Mouse (Mus musculus) stomach, embryonic 14.5 days (tissue): ENCODE data around the gene Triobp. TPM values are rescaled to one million over a fixed set of nuclear protein-coding genes. Genes with fewer than 3 reads are reported as not detected.
A peak's percentile ranks its signal among the peaks of the same experiment; 100 is the strongest.

Experiments
- ATAC-seq: fragments of 200-750 bp; cut with Nextera tagmentation; 2 replicates; pipeline ENCODE4 v1.8.0; 2017; ENCODE audit warnings: low read depth, moderate TSS enrichment; ENCODE audit not compliant: insufficient number of reproducible peaks, insufficient read depth, low FRiP score
- H3K27ac ChIP-seq: fragments of 300-500 bp; sonication (generic); 2 replicates; pipeline ENCODE4 v1.5.1; 2014; ENCODE audit warnings: mild to moderate bottlenecking, low read length, moderate library complexity, mixed read lengths
- H3K27me3 ChIP-seq: fragments of 300-500 bp; sonication (generic); 2 replicates; pipeline ENCODE4 v1.6.1; 2014; ENCODE audit warnings: low read length, control low read depth, mixed read lengths; ENCODE audit not compliant: control insufficient read depth, insufficient read depth
- H3K36me3 ChIP-seq: fragments of 300-500 bp; sonication (generic); 2 replicates; pipeline ENCODE4 v1.6.1; 2014; ENCODE audit warnings: mild to moderate bottlenecking, control low read depth, low read length, moderate library complexity, mixed read lengths; ENCODE audit not compliant: control insufficient read depth, insufficient read depth
- H3K4me1 ChIP-seq: fragments of 300-500 bp; sonication (generic); 2 replicates; pipeline ENCODE4 v1.6.1; 2014; ENCODE audit warnings: low read length, control low read depth, mixed read lengths; ENCODE audit not compliant: control insufficient read depth, insufficient read depth
- H3K4me2 ChIP-seq: fragments of 300-500 bp; sonication (generic); replicated peaks from 2 replicates; pipeline ENCODE4 v1.6.1; 2014; ENCODE audit warnings: low read depth, low read length, control low read depth
- H3K4me3 ChIP-seq: fragments of 300-500 bp; sonication (generic); 2 replicates; pipeline ENCODE4 v1.5.1; 2014; ENCODE audit warnings: low read depth, low read length, control low read depth
- H3K9ac ChIP-seq: fragments of 300-500 bp; sonication (generic); replicated peaks from 2 replicates; pipeline ENCODE4 v1.6.1; 2014; ENCODE audit warnings: low read depth, mild to moderate bottlenecking, control low read depth, low read length, moderate library complexity, mixed read lengths
- H3K9me3 ChIP-seq: fragments of 300-500 bp; sonication (generic); 2 replicates; pipeline ENCODE4 v1.6.1; 2016; ENCODE audit warnings: low read depth, low read length, control low read depth; ENCODE audit not compliant: control insufficient read depth
- WGBS: fragments of 180-500 bp; shearing (Covaris S2); extraction: QIAGEN DNeasy Blood & Tissue Kit; methylation state at CpG from one replicate; pipeline ENCODE4 v1.1.7; 2014; 5-methylcytosine and 5-hydroxymethylcytosine counted together
- polyA plus RNA-seq: library from polyadenylated mRNA; unstranded; fragments of >200 nt; fragmentation: Nextera tagmentation; extraction: Ambion mirVana; gene quantifications from 2 replicates; pipeline ENCODE4 v1.2.1, GENCODE M21; 2014

Gene Triobp
- polyA plus RNA-seq, 1 experiment from 2014 or later: 50.2 TPM

- peak overlapping the region; percentile 91; the same call in 1 of the 2 replicates for H3K27ac ChIP-seq
- H3K4me1 ChIP-seq: peaks cover 34% of the 10 kb centered on the region
- peaks cover 4% of the 10 kb centered on the region for H3K36me3 ChIP-seq
- no peaks in the 10 kb centered on the region for H3K9me3 ChIP-seq
- no peaks in the 10 kb centered on the region for H3K27me3 ChIP-seq
- H3K4me2 ChIP-seq: peak overlapping the region; percentile 92
- ATAC-seq: no peak
- H3K4me3 ChIP-seq: peak overlapping the region; percentile 83
- WGBS: 21% methylated on average over 5 of the region's 5 CpGs
- no peak overlapping the region for H3K9ac ChIP-seq
These were observed 36.8 kb downstream of the Triobp start for GRCm38 (mm10) chr15:78984286-78984778.

DNA sequence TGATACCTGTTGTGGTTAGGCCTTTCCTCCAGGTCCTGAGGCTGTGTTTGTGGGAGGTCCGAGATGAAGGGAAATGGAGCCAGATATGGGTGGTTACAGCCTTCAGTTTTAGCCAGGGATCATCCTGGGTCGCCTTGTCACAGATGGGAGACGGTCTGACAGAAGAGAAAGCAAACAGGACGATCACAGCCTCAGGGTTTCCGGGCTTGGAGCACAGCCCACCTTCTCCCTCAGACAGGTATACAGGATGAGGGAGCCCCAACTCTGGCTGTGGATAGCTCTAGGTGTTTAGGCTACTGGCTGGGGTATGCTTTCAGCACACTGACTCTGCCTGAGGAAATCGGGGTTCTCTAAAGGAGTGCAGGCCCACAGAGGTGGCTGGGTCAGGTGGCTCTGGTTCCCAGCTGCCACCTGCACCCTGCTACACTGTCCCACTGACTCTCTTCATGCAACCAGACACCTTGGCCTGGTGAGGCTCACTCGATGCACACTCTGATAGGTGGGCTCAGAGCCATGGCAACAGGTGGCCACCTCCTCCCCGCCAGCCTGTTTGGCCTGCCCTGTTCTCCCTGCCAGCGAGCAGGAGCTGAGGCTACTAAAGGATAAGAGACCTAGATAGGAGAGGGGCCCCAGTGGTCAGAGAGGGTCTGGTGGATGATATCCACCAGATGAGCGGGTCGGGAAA lies 39.2 kb downstream of the Triobp start:
- peaks cover 28% of the 10 kb centered on the region for H3K4me1 ChIP-seq
- WGBS: 50% methylated on average over 11 of the region's 11 CpGs
- H3K4me2 ChIP-seq: no peak overlapping the region

DNA sequence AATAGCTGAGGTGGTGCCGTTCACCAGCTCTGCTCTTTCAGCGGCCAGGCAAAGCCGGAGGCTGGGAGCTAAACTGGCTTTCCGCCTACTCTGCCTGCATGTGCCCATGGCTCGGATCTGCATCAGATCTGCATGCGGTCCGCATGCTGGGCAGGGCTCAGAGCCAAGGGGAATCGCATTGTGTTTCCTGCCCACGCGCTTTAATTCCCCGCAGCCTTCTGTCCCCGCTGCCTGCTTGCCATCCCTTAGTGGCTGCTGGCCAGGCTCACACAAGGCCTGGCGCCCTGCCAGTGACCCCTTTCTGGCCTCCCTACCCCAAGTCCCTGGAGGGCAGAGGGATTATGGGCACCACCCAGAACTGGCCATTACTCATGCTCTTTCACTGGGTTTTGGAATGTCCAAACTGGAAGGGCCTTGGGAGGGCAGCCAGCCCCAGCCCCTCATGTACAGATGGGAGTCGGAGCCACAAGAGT lies 41.0 kb downstream of the Triobp start:
- Histone ChIP-seq H3K9ac (no peak overlapping the region), H3K27ac (no peak overlapping the region), H3K4me2 (no peak overlapping the region), H3K4me3 (no peak overlapping the region), H3K27me3 (no peaks in the 10 kb centered on the region), H3K36me3 (peaks cover 46% of the 10 kb centered on the region), H3K4me1 (peaks cover 23% of the 10 kb centered on the region), H3K9me3 (no peaks in the 10 kb centered on the region)
- WGBS: 70% methylated on average over 14 of the region's 14 CpGs
- no peak for ATAC-seq

More for the DNA sequence above, 39.2 kb downstream of the Triobp start:
- no peak overlapping the region for H3K4me3 ChIP-seq
- no peaks in the 10 kb centered on the region for H3K27me3 ChIP-seq
- peaks cover 28% of the 10 kb centered on the region for H3K36me3 ChIP-seq
- ATAC-seq: no peak
- H3K27ac ChIP-seq: no peak overlapping the region
- H3K9ac ChIP-seq: no peak overlapping the region
- no peaks in the 10 kb centered on the region for H3K9me3 ChIP-seq

DNA sequence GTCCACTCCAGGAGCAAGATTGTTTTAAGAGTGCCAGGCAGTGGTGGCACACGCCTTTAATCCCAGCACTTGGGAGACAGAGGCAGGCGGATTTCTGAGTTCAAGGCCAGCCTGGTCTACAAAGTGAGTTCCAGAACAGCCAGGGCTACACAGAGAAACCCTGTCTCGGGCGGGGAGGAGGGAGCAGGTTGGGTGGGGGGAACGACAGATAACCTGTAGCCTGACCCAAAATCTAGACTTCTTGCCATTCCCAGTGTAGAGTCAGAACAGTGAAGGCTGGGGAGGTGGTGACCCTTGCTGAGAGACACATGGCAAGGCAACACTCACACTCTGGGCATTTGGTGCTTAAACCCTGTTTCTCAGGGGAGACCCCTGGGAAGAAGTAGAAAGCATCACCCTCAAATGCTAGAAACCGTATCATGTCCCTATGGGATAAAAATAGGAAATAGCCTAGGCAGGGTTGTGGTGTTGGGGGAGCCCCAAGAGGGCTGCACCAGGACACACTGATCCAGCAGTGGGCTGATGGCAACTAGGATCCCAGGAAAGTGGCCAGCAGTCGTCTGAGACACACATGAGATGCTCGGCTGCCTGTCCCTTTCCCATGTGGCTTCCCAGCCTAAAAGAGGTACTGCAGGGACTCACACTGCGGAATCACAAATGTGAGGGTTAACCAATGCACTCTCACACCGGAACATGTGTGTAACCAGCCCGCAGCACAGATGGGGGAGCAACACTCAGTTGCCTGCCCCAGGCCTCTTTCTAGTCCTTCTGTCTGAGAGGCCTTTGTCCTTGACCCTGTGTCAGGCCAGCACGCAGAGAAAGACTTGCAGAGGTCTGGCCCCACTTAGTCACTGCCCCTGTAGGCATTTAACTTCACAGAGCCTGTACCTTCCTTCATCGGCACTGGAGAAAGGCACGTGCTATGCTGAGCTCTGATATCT lies 41.9 kb downstream of the Triobp start:
- Histone ChIP-seq H3K9me3 (no peaks in the 10 kb centered on the region), H3K4me3 (no peak overlapping the region), H3K4me2 (no peak overlapping the region), H3K4me1 (peaks cover 16% of the 10 kb centered on the region), H3K27ac (no peak overlapping the region), H3K9ac (no peak overlapping the region), H3K36me3 (peaks cover 55% of the 10 kb centered on the region), H3K27me3 (no peaks in the 10 kb centered on the region)
- WGBS: 89% methylated on average over 14 of the region's 14 CpGs
- no peak for ATAC-seq

GRCm38 (mm10) chr15:78990093-78990463 lies 42.6 kb downstream of the Triobp start:
- H3K4me2 ChIP-seq: no peak overlapping the region
- ATAC-seq: no peak
- 95% methylated on average over 9 of the region's 9 CpGs for WGBS
- no peak overlapping the region for H3K27ac ChIP-seq
- H3K9ac ChIP-seq: no peak overlapping the region
- peaks cover 9% of the 10 kb centered on the region for H3K4me1 ChIP-seq
- H3K36me3 ChIP-seq: peaks cover 62% of the 10 kb centered on the region
- H3K27me3 ChIP-seq: no peaks in the 10 kb centered on the region
- no peaks in the 10 kb centered on the region for H3K9me3 ChIP-seq
- no peak overlapping the region for H3K4me3 ChIP-seq

DNA sequence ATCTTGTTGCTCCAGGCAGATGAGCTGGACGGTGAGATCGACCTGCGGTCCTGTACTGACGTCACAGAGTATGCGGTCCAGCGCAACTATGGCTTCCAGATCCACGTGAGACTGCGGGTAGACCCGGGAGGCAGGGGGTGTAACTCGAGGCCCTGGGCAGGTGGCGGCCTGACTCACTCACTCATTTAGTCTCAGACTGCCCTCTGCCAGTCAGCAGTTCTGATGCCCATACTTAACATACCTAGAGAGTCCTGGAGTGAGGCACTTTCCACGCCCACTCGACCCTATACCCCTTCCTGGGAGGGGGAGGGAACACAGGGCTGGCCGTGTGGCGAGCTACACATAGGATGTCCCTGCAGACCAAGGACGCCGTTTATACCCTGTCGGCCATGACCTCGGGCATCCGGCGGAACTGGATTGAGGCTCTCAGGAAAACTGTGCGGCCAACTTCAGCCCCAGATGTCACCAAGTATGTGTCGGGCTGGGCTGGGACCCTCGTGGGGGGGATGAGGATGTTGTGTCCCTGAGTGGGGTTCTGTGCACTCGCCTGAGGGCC lies 43.5 kb downstream of the Triobp start:
- H3K9ac ChIP-seq: no peak overlapping the region
- 93% methylated on average over 25 of the region's 25 CpGs for WGBS
- no peak overlapping the region for H3K4me3 ChIP-seq
- no peaks in the 10 kb centered on the region for H3K27me3 ChIP-seq
- ATAC-seq: no peak
- H3K4me1 ChIP-seq: peaks cover 6% of the 10 kb centered on the region; the same call in 1 of the 2 replicates
- peaks cover 71% of the 10 kb centered on the region for H3K36me3 ChIP-seq
- no peak overlapping the region for H3K27ac ChIP-seq
- no peaks in the 10 kb centered on the region for H3K9me3 ChIP-seq
- H3K4me2 ChIP-seq: no peak overlapping the region

GRCm38 (mm10) chr15:78992235-78992634 lies 44.7 kb downstream of the Triobp start:
- WGBS: 95% methylated on average over 7 of the region's 7 CpGs
- no peak for ATAC-seq
- H3K36me3 ChIP-seq: peaks cover 73% of the 10 kb centered on the region

DNA sequence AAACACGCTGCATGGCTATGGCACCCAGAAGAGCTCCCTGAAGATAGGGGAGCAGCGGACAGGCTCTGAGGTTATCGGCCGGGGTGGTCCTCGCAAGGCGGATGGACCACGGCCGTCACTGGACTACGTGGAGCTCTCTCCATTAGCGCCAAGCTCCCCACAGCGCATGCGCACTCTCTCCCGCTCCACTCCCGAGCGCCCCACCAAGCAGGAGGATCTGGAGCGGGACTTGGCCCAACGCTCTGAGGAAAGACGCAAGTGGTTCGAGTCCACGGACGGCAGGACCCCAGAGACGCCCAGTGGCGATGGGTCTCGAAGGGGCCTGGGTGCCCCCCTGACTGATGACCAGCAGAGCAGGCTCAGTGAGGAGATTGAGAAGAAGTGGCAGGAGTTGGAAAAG lies 45.4 kb downstream of the Triobp start:
- no peak for ATAC-seq
- no peaks in the 10 kb centered on the region for H3K27me3 ChIP-seq
- H3K27ac ChIP-seq: no peak overlapping the region
- H3K4me3 ChIP-seq: no peak overlapping the region
- no peak overlapping the region for H3K9ac ChIP-seq
- H3K36me3 ChIP-seq: peaks cover 73% of the 10 kb centered on the region
- H3K4me2 ChIP-seq: no peak overlapping the region
- 96% methylated on average over 24 of the region's 24 CpGs for WGBS
- no peaks in the 10 kb centered on the region for H3K9me3 ChIP-seq
- no peaks in the 10 kb centered on the region for H3K4me1 ChIP-seq

More at GRCm38 (mm10) chr15:78992235-78992634, 44.7 kb downstream of the Triobp start:
- Histone ChIP-seq H3K27me3 (no peaks in the 10 kb centered on the region), H3K9ac (no peak overlapping the region), H3K4me2 (no peak overlapping the region), H3K9me3 (no peaks in the 10 kb centered on the region), H3K4me1 (no peaks in the 10 kb centered on the region), H3K4me3 (no peak overlapping the region), H3K27ac (no peak overlapping the region)
